Mouse (Mus musculus) small intestine, adult 2 months (tissue): ENCODE data around the gene Ivns1abp.

ENCODE experiments used
- CTCF ChIP-seq: fragments of 200-500 bp; IDR thresholded peaks from 2 replicates; pipeline ENCODE4 v1.5.1; 2012; ENCODE audit warnings: low read depth, mild to moderate bottlenecking, control low read depth, inconsistent platforms, low read length, moderate library complexity, mixed read lengths; ENCODE audit not compliant: insufficient replicate concordance, insufficient read length; ENCODE audit errors: extremely low read depth
- POLR2A ChIP-seq: fragments of 200-500 bp; IDR thresholded peaks from 2 replicates; pipeline ENCODE4 v1.6.1; 2012; ENCODE audit warnings: low read depth, mild to moderate bottlenecking, control low read depth, inconsistent platforms, low read length, moderate library complexity

DNA sequence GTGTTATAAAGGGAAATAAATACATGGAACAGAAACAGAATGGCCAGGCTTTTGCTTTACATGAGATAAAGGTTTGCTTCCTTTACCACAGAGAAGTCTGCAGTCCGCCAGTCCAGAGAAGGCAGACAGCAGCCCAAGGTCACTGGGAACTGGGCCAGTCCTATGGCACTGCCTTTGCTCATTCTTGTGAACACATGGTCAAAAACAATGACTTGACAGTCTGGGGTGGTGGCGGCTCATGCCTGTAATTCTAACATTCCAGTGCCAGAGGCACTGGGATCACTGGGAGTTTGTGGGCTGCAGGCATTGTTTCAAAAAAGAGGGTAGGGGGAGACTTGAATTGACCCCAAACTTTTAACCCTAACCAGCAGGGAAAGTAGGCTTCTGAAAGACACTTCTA is 5.3 kb upstream of the Ivns1abp start:
- TF ChIP-seq POLR2A (no peak), CTCF (no peak)
